Mouse (Mus musculus) stomach, postnatal 0 days (tissue): Measurements from ENCODE around the gene Lrmda. TPM values are rescaled to one million over a fixed set of nuclear protein-coding genes. Genes with fewer than 3 reads are reported as not detected.

ENCODE experiments used
- ATAC-seq: fragments of 200-750 bp; cut with Nextera tagmentation; 2 replicates; pipeline ENCODE4 v1.8.0; 2017; ENCODE audit not compliant: low FRiP score, low TSS enrichment
- DNase-seq: peaks from one replicate; pipeline ENCODE4 v3.0.0-alpha.2; 2016; ENCODE audit warnings: low spot score
- H3K27ac ChIP-seq: fragments of 300-500 bp; sonication (generic); replicated peaks from 2 replicates; pipeline ENCODE4 v1.5.1; 2014; ENCODE audit warnings: mild to moderate bottlenecking, control low read depth
- H3K27me3 ChIP-seq: fragments of 300-500 bp; sonication (generic); 2 replicates; pipeline ENCODE4 v1.6.1; 2014; ENCODE audit warnings: low read length; ENCODE audit not compliant: control insufficient read depth, insufficient read depth
- H3K36me3 ChIP-seq: fragments of 300-500 bp; sonication (generic); 2 replicates; pipeline ENCODE4 v1.6.1; 2014; ENCODE audit warnings: low read length, mixed read lengths; ENCODE audit not compliant: control insufficient read depth, insufficient read depth
- H3K4me1 ChIP-seq: fragments of 300-500 bp; sonication (generic); replicated peaks from 2 replicates; pipeline ENCODE4 v1.6.1; 2014; ENCODE audit warnings: antibody characterized with exemption; ENCODE audit not compliant: control insufficient read depth, insufficient read depth
- H3K4me2 ChIP-seq: fragments of 300-500 bp; sonication (generic); replicated peaks from 2 replicates; pipeline ENCODE4 v1.6.1; 2014; ENCODE audit warnings: low read depth, mild to moderate bottlenecking, control low read depth, moderate library complexity
- H3K4me3 ChIP-seq: fragments of 300-500 bp; sonication (generic); 2 replicates; pipeline ENCODE4 v1.5.1; 2014; ENCODE audit warnings: low read depth, low read length, control low read depth
- H3K9ac ChIP-seq: fragments of 300-500 bp; sonication (generic); 2 replicates; pipeline ENCODE4 v1.6.1; 2014; ENCODE audit warnings: mild to moderate bottlenecking, low read length, control low read depth, mixed read lengths
- H3K9me3 ChIP-seq: fragments of 300-500 bp; sonication (generic); 2 replicates; pipeline ENCODE4 v1.6.1; 2016; ENCODE audit warnings: low read length; ENCODE audit not compliant: control insufficient read depth
- CTCF ChIP-seq: IDR thresholded peaks from 2 replicates; pipeline ENCODE4 v1.5.1; 2016; ENCODE audit warnings: antibody characterized with exemption, low read depth, mild to moderate bottlenecking, moderate library complexity
- EP300 ChIP-seq: optimal IDR thresholded peaks from 2 replicates; pipeline ENCODE3; 2016; ENCODE audit warnings: antibody characterized with exemption
- WGBS: fragments of 180-500 bp; shearing (Covaris S2); extraction: QIAGEN DNeasy Blood & Tissue Kit; methylation state at CpG from one replicate; pipeline ENCODE4 v1.1.7; 2014; 5-methylcytosine and 5-hydroxymethylcytosine counted together
- polyA plus RNA-seq: library from polyadenylated mRNA; unstranded; fragments of >200 nt; fragmentation: Nextera tagmentation; extraction: Ambion mirVana; gene quantifications from 2 replicates; pipeline ENCODE4 v1.2.1, GENCODE M21; 2015

Lrmda gene
- polyA plus RNA-seq, 1 experiment from 2014 or later, result 0.39 TPM

GRCm38 (mm10) chr14:22864132-22864531 is 844.6 kb downstream of the Lrmda start:
- Histone ChIP-seq H3K9ac (no peak overlapping the region), H3K4me2 (no peak overlapping the region), H3K4me1 (no peaks in the 10 kb centered on the region), H3K9me3 (no peaks in the 10 kb centered on the region), H3K4me3 (no peak overlapping the region), H3K36me3 (no peaks in the 10 kb centered on the region), H3K27ac (no peak overlapping the region), H3K27me3 (no peaks in the 10 kb centered on the region)
- ATAC-seq, result 0 out of 2 replicates have a peak, but pooled peaks have one; percentile 18
- whole genome bisulfite sequencing, result 49% methylated on average over 7 of the region's 7 CpGs
- no peak for TF ChIP-seq CTCF
- no peak for DNase-seq

GRCm38 (mm10) chr14:22874584-22874983 is 855.1 kb downstream of the Lrmda start:
- Histone ChIP-seq H3K27ac (no peak overlapping the region), H3K4me3 (no peak overlapping the region), H3K9me3 (no peaks in the 10 kb centered on the region), H3K4me1 (no peaks in the 10 kb centered on the region), H3K9ac (no peak overlapping the region), H3K27me3 (no peaks in the 10 kb centered on the region), H3K36me3 (no peaks in the 10 kb centered on the region), H3K4me2 (no peak overlapping the region)
- ATAC-seq (no peak), DNase-seq (no peak)
- WGBS, result 74% methylated on average over 3 of the region's 3 CpGs
- TF ChIP-seq CTCF (no peak), EP300 (no peak)

- Histone ChIP-seq H3K27me3 (no peaks in the 10 kb centered on the region), H3K4me1 (no peaks in the 10 kb centered on the region), H3K9ac (no peak overlapping the region), H3K4me3 (no peak overlapping the region), H3K9me3 (no peaks in the 10 kb centered on the region), H3K27ac (no peak overlapping the region), H3K4me2 (no peak overlapping the region), H3K36me3 (no peaks in the 10 kb centered on the region)
- no peak for DNase-seq
- WGBS, result 53% methylated on average over 3 of the region's 3 CpGs
- no peak for ATAC-seq
- TF ChIP-seq CTCF (no peak), EP300 (no peak)
Measured at GRCm38 (mm10) chr14:22887182-22887581, 867.7 kb downstream of the Lrmda start.

- ATAC-seq, result no peak
- Histone ChIP-seq H3K9ac (no peak overlapping the region), H3K9me3 (no peaks in the 10 kb centered on the region), H3K27ac (no peak overlapping the region), H3K36me3 (no peaks in the 10 kb centered on the region), H3K4me1 (no peaks in the 10 kb centered on the region), H3K4me3 (no peak overlapping the region), H3K27me3 (no peaks in the 10 kb centered on the region), H3K4me2 (no peak overlapping the region)
- WGBS, result 100% methylated on average over 1 of the region's 1 CpGs
- DNase-seq, result no peak
- TF ChIP-seq CTCF, result no peak
- TF ChIP-seq EP300, result no peak
Measured at GRCm38 (mm10) chr14:22899312-22899711, 879.8 kb downstream of the Lrmda start.

GRCm38 (mm10) chr14:22902116-22902515 is 882.6 kb downstream of the Lrmda start:
- H3K4me3 ChIP-seq, result no peak overlapping the region
- H3K36me3 ChIP-seq, result no peaks in the 10 kb centered on the region
- TF ChIP-seq EP300, result no peak
- TF ChIP-seq CTCF, result no peak
- H3K9me3 ChIP-seq, result no peaks in the 10 kb centered on the region
- ATAC-seq (no peak), DNase-seq (no peak)
- WGBS, result 90% methylated on average over 1 of the region's 1 CpGs
- no peak overlapping the region for H3K9ac ChIP-seq
- H3K4me2 ChIP-seq, result no peak overlapping the region
- no peaks in the 10 kb centered on the region for H3K27me3 ChIP-seq
- no peak overlapping the region for H3K27ac ChIP-seq
- H3K4me1 ChIP-seq, result peaks cover 4% of the 10 kb centered on the region; the same call in 1 of the 2 replicates

- WGBS, result 89% methylated on average over 2 of the region's 2 CpGs
- TF ChIP-seq CTCF (no peak), EP300 (no peak)
- ATAC-seq, result no peak
Measured at GRCm38 (mm10) chr14:22902914-22903313, 883.4 kb downstream of the Lrmda start.

More at GRCm38 (mm10) chr14:22902914-22903313, 883.4 kb downstream of the Lrmda start:
- Histone ChIP-seq H3K9me3 (no peaks in the 10 kb centered on the region), H3K4me2 (no peak overlapping the region), H3K27me3 (no peaks in the 10 kb centered on the region), H3K9ac (no peak overlapping the region), H3K27ac (no peak overlapping the region), H3K36me3 (no peaks in the 10 kb centered on the region), H3K4me1 (peaks cover 5% of the 10 kb centered on the region; the same call in 1 of the 2 replicates), H3K4me3 (no peak overlapping the region)
- DNase-seq, result no peak
